Mouse (Mus musculus): ENCODE measurements around the gene Mamdc2.

GRCm38 (mm10) chr19:23479597-23479967, 31.3 kb upstream of the Mamdc2 start:
- TF ChIP-seq CTCF (IDR thresholded peaks at IDR 0.05; ENCODE audit: low read depth) (no peak), EP300 (IDR thresholded peaks at IDR 0.05; ENCODE audit: low read depth) (no peak)
